Mouse (Mus musculus) ES-E14 (cell line): ENCODE results near the gene Lrch4. TPM values are rescaled to one million over a fixed set of nuclear protein-coding genes. Genes with fewer than 3 reads are reported as not detected.
A peak's percentile ranks its signal among the peaks of the same experiment; 100 is the strongest.
"Not testable (repeated sequence)": the region's sequence is repeated elsewhere in the genome, so short reads cannot be mapped to it uniquely, and the experiment has no call there.

Experiments used
- DNase-seq: peaks from one replicate; pipeline ENCODE4 v3.0.0-alpha.2; 2013; ENCODE audit warnings: low read depth, low spot score
- H3K27ac ChIP-seq: 2 replicates; pipeline ENCODE4 v1.5.1; 2012; ENCODE audit warnings: low read depth, mild to moderate bottlenecking, low read length, moderate library complexity, mixed read lengths; ENCODE audit not compliant: poor library complexity, insufficient read depth, severe bottlenecking
- H3K36me3 ChIP-seq: 2 replicates; pipeline ENCODE4 v1.6.1; 2012; ENCODE audit warnings: mild to moderate bottlenecking, low read length, moderate library complexity, mixed read lengths; ENCODE audit not compliant: control insufficient read depth, poor library complexity, insufficient read depth, severe bottlenecking
- H3K4me1 ChIP-seq, 2 experiments: fragments of 150-350 bp in 1 of 2; sonication (generic) in 1 of 2; 2 replicates each; pipeline ENCODE4 v1.6.1; 2012; ENCODE audit warnings: low read length in 2 of 2, mild to moderate bottlenecking in 1 of 2, mixed read lengths in 1 of 2; ENCODE audit not compliant: control insufficient read depth in 2 of 2, insufficient read depth in 2 of 2, poor library complexity in 1 of 2
- H3K4me3 ChIP-seq, 2 experiments: fragments of 150-350 bp in 1 of 2; sonication (generic) in 1 of 2; 2 replicates each; pipeline ENCODE4 v1.5.1; 2012; ENCODE audit warnings: low read length in 2 of 2, low read depth in 1 of 2, mild to moderate bottlenecking in 1 of 2, mixed read lengths in 1 of 2; ENCODE audit not compliant: insufficient read depth in 1 of 2, poor library complexity in 1 of 2, severe bottlenecking in 1 of 2
- H3K9ac ChIP-seq: 2 replicates; pipeline ENCODE4 v1.6.1; 2012; ENCODE audit warnings: low read depth, mild to moderate bottlenecking, low read length, mixed read lengths; ENCODE audit not compliant: poor library complexity, insufficient read depth, severe bottlenecking
- H3K9me3 ChIP-seq: fragments of 150-350 bp; sonication (generic); 2 replicates; pipeline ENCODE4 v1.6.1; 2012; ENCODE audit warnings: low read depth, mild to moderate bottlenecking, low read length; ENCODE audit not compliant: control insufficient read depth, insufficient read depth
- CHD2 ChIP-seq: IDR thresholded peaks from 2 replicates; pipeline ENCODE4 v1.6.1; 2014; ENCODE audit warnings: mild to moderate bottlenecking, low read depth, low read length, inconsistent platforms
- HCFC1 ChIP-seq: IDR thresholded peaks from 2 replicates; pipeline ENCODE4 v1.6.1; 2012; ENCODE audit warnings: low read length, inconsistent platforms, borderline replicate concordance; ENCODE audit not compliant: insufficient read depth
- MAFK ChIP-seq: IDR thresholded peaks from 2 replicates; pipeline ENCODE4 v1.6.1; 2014; ENCODE audit warnings: mild to moderate bottlenecking, low read depth, low read length, inconsistent platforms; ENCODE audit not compliant: insufficient read depth
- ZC3H11A ChIP-seq: IDR thresholded peaks from 2 replicates; pipeline ENCODE4 v1.6.1; 2012; ENCODE audit warnings: low read depth, mild to moderate bottlenecking, inconsistent platforms, low read length, borderline replicate concordance
- ZNF384 ChIP-seq: IDR thresholded peaks from 2 replicates; pipeline ENCODE4 v1.6.1; 2012; ENCODE audit warnings: low read depth, low read length, inconsistent platforms
- in situ Hi-C, 2 experiments: fragments of 600-800 bp; cut with MboI; formaldehyde crosslinking; loops; one replicate each; pipeline ENCODE4 v1.15.1; 2025; ENCODE audit warnings: low sequenced_read_pairs in 2 of 2, inconsistent platforms in 1 of 2; ENCODE audit not compliant: unreplicated experiment in 2 of 2
- total RNA-seq: library from RNA; depleted of rRNA; stranded (reverse); fragments of 300-350 nt; gene quantifications from 2 replicates; pipeline ENCODE4 v1.2.3, GENCODE M21; 2012

Lrch4 gene
- total RNA-seq, 1 experiment: 12.7 TPM

DNA sequence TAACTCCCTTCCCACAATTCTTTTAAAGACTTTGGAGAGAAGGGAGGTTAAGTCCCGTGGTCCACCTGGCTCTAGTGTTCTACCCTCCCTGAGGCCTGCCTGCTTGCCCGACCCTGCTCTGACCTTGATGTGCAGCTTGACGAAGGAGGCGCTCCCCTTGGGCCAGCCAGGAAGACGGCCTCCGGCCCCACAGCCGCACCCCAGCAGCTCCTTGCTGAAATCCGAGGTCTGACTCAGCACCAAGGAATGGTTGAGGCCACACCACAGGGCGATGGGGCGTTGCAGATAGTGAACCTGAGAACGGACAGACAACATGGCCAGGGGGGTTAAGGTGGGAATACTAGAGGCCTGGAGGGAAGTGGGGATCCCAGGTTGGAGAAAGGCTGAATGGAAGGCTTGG, 15.4 kb upstream of the Lrch4 start, which contains the start of gene Pcolce:
Gene Pcolce, minus strand, starts transcription at position 235 of the 400 bp plus-strand sequence.
- in situ Hi-C loops: no loop called here
- H3K9ac ChIP-seq: peak within 1 kb of the TSS; percentile 60
- H3K9me3 ChIP-seq: no peaks in the 10 kb centered on the region
- no peaks in the 10 kb centered on the region for H3K36me3 ChIP-seq
- no peak for DNase-seq
- peak within 1 kb of the TSS in 1 of 2 experiments; percentile 3; a peak in 1 of 4 replicates for H3K4me3 ChIP-seq
- peak within 1 kb of the TSS; percentile 66 for H3K27ac ChIP-seq
- TF ChIP-seq MAFK (peak; percentile 80), CHD2 (no peak)
- H3K4me1 ChIP-seq: peaks cover 4 to 49% of the 10 kb centered on the region in 2 experiments; a peak in 3 of 4 replicates

DNA sequence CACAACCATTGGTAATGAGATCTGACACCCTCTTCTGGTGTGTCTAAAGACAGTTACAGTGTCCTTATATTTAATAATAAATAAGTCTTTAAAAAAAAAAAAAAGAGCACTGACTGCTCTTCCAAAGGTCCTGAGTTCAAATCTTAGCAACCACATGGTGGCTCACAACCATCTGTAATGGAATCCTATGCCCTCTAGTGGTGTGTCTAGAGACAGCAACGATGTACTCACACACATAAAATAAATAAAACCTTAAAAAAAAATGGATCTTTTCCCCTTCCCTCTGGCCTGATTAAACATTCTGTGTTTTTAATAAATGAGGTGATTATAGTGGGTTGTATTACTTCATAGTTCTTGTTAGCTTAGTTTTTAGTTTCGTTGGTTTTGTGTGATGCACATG, 14.0 kb upstream of the Lrch4 start:
- in situ Hi-C loops, H3K4me3 ChIP-seq, DNase-seq, H3K36me3 ChIP-seq, H3K9me3 ChIP-seq, H3K27ac ChIP-seq, H3K9ac ChIP-seq: not testable (repeated sequence)
- H3K4me1 ChIP-seq: peaks cover 4 to 41% of the 10 kb centered on the region in 2 experiments; a peak in 3 of 4 replicates

DNA sequence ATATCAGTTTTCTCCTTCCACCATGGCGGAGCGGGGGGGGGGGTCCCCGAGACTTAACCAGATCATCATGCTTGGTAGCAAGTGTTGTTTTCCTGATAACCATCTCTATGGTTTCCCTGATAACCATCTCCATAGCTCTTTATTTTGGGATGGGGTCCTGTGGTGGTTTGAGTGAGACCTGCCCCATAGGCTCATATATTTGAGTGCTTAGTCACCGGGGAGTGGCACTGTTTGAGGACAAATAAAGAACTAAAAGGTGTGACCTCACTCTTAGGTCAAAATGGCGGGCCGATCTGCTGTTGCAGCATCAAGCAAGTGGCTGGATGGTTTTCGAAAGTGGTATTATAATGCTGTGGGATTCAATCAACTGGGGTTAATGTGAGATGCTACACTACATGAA, 13.6 kb upstream of the Lrch4 start:
- Histone ChIP-seq H3K4me1 (peaks cover 4 to 37% of the 10 kb centered on the region in 2 experiments; a peak in 3 of 4 replicates), H3K9me3 (no peaks in the 10 kb centered on the region), H3K4me3 (no peak overlapping the region), H3K27ac (no peak overlapping the region), H3K36me3 (no peaks in the 10 kb centered on the region), H3K9ac (no peak overlapping the region)
- no peak for TF ChIP-seq ZNF384
- TF ChIP-seq HCFC1: no peak
- TF ChIP-seq CHD2: no peak
- no peak for TF ChIP-seq MAFK
- no peak for TF ChIP-seq ZC3H11A
- DNase-seq: no peak
- in situ Hi-C loops: no loop called here

DNA sequence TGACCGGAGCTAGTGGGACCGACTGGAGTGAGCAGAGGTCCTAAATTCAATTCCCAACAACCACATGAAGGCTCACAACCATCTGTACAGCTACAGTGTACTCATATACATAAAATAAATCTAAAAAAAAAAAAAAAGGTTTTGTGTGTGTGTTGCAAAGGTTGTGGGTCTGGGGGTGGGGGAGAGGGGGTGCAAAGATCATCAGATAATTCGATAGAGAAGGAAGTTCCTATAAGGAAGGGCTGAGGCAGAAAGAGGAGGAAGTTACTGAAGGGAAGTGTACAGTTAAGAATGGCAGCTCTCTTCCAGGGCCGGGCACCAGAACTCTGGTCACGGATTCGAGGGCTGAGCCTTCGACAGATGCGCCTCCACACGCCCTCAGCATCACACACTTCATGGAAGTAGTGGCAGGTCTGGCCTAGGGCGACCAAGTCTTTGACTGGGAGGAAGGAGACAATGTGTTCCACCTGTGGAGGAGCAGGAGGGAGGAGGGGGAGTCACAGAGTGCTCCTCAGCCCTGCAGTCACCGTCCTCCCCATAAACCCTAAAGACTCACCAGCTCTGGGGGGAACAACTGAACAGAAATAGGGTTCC, 4.9 kb upstream of the Lrch4 start:
- in situ Hi-C loops: no loop called here
- no peak overlapping the region for H3K9ac ChIP-seq
- no peak for DNase-seq
- no peak overlapping the region for H3K4me3 ChIP-seq
- H3K4me1 ChIP-seq: peaks cover 0 to 17% of the 10 kb centered on the region in 2 experiments; a peak in 1 of 4 replicates
- H3K27ac ChIP-seq: no peak overlapping the region
- no peak for TF ChIP-seq MAFK
- no peak for TF ChIP-seq CHD2
- TF ChIP-seq HCFC1: no peak
- no peak for TF ChIP-seq ZC3H11A
- H3K9me3 ChIP-seq: no peaks in the 10 kb centered on the region
- no peaks in the 10 kb centered on the region for H3K36me3 ChIP-seq

DNA sequence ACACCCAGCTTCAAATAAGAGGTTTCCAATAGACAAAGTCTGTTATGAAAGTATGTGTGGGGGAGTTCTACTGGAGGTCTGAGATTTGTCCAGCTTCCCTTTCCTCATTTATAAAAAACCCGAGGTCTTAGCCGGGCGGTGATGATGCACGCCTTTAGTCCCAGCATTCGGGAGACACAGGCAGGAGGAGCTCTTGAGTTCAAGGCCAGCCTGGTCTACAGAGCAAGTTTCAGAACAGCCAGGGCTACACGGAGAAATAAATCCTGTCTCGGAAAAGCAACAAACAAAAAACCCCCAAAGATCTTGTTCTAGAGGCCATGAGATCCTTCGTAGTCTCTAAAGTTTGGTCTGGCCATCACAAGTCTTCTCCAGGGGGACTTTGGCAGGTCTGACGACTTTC, 930 bp upstream of the Lrch4 start:
- DNase-seq: no peak
- in situ Hi-C loops: no loop called here
- H3K27ac ChIP-seq: peak overlapping the region; percentile 80; the same call in 1 of the 2 replicates
- no peaks in the 10 kb centered on the region; the same call in 1 of the 2 replicates for H3K36me3 ChIP-seq
- H3K4me3 ChIP-seq: peak overlapping the region; percentile 88 to 94
- peak overlapping the region; percentile 90 for H3K9ac ChIP-seq
- H3K4me1 ChIP-seq: peaks cover 0 to 21% of the 10 kb centered on the region in 2 experiments; a peak in 1 of 4 replicates
- no peak for TF ChIP-seq CHD2
- TF ChIP-seq ZC3H11A: no peak
- TF ChIP-seq MAFK: no peak
- TF ChIP-seq ZNF384: no peak
- no peak for TF ChIP-seq HCFC1
- H3K9me3 ChIP-seq: no peaks in the 10 kb centered on the region
